Mouse (Mus musculus) T-cell, adult 2 months (primary cell): Measurements from ENCODE around the gene Mrpl38.
A peak's percentile ranks its signal among the peaks of the same experiment; 100 is the strongest.

Experiments
- DNase-seq: peaks from one replicate; pipeline ENCODE4 v3.0.0; 2022; ENCODE audit warnings: low spot score

Gene Mrpl38

DNA sequence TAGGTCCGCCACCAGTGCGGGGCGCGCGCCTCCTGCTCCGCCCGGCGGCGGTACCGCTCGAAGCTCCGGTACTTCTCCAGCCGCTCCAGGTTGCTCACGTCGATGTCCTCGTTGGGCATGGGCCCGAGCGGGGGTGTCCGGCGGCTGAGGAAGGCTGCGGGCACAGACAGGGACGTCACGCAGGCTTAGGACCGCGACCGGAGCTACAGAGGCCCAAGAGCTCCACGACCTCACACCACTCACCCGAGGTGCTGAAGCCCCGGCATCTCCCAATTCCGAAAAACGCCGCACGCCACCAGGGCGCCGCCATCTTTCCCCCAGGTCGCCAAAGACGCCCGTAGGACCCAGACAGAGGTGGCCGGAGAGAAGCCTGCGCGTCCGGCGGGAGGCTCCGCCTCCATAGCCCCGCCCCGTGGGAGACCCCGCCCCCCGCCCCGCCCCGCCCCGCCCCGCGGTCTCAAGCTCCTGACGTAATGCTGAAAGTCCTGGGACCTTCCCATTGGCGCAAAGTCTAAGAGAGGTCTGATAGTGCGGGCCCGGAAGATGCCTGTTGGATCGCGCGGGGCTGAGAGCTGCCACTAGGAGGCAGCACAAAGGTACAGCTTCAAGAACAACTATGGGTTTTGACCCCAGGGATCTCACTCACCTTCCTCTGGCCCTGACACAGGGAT lies at the start of gene Mrpl38:
Gene Mrpl38, minus strand, starts transcription at position 401 of the 671 bp plus-strand sequence.
- DNase-seq: peak; percentile 90

DNA sequence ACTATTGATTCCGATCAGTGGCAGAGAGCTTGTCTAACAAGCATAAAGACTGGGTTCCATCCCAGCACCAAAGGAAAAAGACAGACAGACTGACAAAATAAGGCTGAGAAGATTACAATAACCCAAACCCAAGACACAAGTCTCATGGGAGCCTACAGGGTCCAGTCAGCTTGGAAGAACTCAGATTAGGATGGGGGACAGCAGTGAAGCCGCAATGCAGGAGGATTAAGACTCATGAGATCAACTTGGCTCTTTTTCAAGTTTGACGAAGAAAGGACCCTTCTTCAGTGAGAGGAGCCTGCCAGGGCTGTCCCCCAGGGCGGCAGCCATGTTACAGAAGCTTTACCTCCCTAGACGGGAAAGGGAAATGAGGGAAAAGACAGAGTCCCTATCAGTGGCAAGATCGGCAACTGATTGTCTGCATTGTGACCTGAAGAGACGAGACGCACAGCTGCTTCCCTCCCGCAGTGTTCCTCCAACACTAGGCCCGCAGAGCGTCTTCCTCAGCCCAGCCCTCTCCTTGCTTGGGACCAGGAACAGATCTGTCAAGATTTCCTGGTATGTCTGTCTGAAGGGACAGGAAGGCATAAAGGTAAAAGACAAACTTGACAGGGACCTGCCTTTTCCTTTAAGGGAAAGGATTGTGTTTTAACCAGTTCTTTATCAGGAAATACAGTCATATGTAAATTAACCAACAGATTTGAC lies 48.7 kb upstream of the Mrpl38 start:
- no peak for DNase-seq

DNA sequence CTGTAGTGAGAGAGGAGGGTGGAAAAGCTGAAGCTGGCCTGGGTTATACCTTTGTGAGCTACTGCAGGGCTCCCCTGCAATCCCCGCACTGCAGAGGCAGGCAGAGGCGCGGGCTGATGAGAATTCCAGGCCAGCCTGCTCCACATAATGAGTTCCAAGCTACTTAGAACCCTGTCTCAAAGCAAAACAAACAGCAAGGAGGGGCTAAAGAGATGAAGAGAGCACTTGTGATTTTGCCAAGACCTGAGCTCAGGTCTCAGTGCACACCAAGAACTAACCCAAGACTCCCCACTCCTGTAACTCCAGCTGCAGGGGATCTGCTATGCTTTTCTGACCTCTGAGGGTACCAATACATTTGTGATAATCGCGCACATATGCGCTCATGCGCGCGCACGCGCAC lies 47.7 kb upstream of the Mrpl38 start:
- DNase-seq: no peak

DNA sequence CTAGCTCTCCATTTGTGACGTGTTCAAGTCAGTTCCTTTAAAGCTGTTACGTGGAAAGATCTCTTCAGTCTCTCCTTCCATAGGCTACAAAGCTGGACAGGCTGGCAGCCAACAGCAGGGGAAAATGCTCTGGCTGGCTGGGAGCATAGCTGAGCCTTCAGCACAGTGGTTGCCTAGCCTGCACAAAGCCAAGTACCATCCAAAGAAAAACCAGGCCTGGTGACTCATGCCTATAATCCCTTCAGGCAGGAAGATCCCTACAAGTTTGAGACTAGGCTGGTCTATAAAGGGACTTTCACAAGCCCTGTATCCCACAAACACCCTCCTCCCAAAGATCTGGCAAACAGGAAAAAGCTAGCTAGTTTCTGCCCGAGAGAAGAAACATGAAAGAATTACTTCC lies 47.2 kb upstream of the Mrpl38 start:
- DNase-seq: no peak

DNA sequence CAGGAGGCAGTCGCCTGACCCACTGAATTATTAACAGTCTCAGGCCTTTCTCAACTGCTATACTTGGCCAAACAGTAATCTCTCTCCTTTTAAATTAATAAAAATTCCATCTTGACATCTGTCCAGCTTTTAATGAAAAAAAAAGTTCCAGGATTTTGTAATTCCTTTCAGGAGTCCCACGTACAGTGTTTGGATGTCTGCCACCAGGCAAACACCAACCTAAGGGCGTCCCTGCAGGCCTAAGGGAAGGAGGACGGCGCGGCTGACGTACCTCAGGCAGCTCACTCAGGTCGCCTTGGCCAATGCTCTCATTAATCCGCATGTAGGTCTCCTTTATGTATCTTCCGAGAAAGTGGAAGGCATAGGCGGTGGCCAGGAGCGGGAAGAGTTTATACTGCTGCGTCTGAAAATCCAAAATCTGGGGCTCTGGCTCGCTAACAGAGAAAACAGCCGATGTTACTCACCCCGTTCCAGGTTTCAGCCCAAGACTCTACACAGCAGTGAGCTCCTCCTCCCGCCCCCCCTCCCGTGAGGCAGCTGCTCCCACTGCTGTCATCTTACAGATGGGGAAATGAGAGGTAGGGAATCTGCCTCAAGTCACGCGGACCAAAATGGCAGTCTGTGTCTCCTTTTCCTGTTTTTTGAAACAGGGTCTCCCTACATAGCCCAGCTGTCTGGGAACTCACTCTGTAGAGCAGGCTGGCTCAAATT lies 39.9 kb upstream of the Mrpl38 start:
- DNase-seq: no peak

DNA sequence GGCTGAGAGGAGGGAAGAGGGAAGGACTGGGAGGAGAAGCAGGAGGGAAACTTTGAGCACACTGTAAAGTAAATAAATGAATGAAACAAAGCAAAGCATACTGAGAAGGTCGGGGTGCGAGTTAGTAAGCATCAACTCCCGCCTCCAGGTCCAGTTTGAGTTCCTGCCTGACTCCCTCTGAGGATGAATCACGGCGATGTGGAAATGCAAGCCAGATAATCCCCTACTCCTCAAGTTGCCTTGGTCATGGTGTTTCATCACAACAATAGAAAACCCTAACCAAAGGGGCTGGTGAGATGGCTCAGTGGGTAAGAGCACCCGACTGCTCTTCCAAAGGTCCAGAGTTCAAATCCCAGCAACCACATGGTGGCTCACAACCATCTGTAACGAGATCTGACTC lies 37.3 kb upstream of the Mrpl38 start:
- DNase-seq: no peak

DNA sequence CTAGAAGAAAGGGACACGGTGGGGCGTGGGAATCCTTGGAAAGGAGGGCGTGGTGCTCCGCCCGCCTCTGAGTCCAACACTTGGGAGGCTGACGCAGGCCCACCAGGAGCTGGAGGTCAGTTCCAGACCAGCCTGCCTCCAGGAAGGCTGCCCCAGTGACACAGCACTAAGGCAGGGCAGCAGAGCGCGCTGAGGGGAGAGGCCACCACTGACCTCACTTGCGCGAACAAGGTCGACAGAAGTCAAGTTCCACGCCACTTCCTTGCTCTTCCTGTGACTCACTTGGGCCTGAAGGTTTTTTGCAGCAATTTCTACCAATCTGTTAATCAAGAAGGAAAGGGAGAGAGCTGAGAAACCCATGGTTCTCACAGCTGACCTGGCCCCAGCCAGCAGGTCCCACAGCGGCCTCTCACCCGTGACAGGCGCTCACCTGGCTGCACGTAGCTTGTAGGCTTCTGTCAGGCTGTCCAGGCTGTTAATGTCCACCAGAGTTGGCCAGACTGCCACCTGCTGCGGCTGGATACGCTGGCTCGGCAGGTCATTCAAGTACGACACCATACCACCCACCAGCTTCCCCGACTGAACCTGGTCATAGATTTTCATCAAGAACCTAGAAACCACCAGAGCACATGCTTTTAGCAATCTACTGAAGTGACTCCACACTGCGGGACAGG lies 36.2 kb upstream of the Mrpl38 start:
- DNase-seq: no peak

DNA sequence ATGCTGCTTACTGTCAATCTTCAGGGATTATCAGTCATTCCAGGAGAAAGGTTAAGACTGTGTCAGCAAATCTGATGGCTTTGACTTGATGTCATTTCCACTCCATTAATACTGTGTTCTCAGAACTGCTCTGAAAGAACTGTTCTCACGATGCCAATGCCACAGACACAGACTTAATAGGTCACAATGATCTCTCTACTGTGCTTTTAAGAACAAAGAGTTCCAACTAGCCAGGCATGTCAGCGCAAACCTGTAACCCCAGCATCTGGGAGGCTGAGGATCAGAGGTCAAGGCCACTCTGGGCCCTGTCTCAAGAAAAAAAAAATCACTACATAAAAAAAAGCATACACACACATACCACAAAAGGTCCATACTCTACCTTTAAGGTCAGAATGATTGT lies 33.3 kb upstream of the Mrpl38 start:
- DNase-seq: no peak

DNA sequence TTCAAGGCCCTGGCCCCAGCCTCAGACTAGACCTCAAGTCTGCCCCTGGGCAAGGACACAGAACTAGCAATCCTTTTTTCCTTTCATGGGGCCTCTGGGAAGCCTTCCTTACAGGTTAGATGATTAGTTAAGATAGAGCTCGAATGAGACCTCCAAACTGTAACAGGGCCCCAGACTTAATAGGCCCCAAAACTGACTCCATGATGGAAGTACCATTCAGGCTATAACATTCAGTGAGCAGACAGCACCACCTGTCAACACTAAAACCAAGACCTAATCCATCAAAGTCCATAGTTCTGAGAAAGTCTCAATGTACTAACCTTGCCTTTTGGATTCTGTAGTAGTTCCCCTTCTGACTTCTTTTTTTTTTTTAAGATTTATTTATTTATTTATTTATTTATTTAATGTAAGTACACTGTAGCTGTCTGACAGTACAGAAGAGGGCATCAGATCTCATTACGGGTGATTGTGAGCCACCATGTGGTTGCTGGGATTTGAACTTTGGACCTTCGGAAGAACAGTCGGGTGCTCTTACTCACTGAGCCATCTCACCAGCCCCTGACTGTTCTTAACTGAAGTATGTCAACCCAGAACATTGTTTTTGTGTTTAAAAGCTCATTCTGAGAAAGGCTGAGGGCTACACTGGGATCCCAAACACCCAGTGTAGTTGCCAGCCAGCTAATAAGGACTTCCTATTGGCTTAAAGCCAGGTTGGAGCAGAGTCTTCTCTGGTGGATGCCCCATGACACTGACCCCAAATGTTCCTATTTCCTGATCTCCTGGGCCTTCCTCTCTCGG lies 31.5 kb upstream of the Mrpl38 start:
- no peak for DNase-seq

DNA sequence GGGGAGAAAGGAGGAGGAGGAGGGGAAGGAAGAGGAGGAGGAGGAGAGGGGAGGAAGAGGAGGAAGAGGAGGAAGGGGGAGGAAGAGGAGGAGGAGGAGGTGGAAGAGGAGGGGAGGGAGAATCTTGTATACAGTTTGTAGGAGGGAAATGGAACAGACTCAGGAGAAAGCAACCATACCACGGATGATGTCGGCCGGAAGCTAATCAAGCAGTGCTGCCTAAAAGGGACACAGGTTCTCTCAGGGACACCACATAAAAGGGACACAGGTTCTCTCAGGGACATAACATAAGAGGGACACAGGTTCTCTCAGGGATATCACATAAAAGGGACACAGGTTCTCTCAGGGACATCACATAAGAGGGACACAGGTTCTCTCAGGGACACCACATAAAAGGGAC lies 30.5 kb upstream of the Mrpl38 start:
- no peak for DNase-seq

DNA sequence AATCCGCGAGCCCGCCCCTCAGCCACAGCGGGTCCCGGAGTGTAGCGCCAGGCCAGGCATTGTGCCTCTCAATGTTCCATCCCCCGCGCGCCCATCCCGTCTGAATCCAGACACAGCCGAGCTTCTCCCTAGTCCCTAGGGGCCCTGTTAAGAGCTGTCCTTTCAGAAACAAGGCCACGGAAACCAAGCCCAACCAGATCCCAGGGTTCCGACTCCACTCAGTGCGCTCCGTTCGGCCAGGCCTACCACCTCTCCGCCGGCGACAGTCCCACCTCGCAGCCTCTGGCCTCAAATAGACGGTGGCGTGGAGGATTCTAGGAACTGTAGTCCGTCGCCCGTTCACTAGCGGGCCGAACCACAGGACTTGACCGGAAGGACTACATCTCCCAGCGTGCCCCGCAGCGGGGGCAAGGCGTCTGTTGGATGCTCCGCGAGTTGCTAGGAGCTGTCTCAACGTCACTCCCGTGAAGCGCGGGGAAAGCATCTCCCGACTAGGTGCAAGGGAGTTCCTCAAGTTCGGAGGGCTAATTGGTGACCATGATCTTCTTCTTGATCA lies 29.3 kb upstream of the Mrpl38 start, which contains the start of gene Fbf1:
Gene Fbf1, minus strand, starts transcription at position 283 of the 556 bp plus-strand sequence.
- peak; percentile 91 for DNase-seq

DNA sequence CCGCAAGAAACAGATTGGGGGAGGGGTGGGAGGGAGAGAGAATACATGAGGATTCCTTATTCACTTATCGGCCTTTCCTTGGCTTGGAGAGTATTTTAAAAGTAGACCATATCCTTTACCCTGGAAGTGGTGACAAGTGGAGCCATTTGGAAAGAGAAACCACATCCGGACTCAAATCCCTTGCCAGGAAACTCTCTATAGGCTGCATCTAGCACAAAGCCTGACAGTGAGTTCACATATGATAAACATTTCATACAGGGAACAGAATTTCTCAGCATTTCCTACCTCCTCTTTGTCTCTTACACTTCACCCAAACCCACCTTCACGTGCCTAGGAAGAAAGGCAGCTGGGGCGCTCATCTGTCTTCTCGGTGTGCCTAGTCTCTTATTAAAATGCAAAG lies 28.6 kb upstream of the Mrpl38 start:
- no peak for DNase-seq

DNA sequence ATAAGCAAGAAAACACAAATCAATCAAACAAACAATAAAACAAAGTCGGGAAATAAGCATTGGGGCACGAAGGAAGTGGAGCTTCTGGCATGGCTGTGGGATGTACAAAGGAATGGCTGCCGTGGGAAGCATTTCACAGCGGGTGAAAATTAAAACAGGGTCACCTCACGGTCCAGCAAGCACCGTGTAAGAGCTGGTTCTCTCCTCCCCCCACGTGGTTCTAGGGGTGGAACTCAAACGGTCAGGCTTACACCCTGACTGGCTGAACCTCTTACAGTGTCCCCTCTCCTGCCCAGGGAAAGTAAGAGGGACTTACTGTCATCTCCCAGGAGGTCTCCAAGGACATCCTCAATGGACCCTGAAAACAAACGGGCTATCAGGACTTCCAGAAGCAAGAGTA lies 24.3 kb upstream of the Mrpl38 start:
- no peak for DNase-seq

DNA sequence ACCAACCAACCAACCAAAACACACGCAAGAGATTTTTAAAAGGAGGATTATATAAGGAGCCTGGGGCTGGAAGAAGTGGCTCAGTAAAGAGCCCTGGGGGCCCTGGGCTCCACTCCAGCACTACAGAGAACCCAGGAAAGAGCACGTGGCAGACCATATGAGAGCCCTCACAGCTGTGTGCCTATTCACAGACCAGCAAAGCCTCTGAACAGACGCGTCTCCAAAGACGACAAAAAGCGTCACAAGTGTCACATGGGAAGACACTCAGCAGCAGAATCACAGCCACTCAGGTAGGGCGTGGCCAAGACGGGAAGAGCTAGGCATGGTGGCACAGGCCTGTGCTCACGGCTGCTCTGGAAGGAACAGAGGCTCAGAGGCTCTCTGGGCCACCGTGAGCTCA lies 23.5 kb upstream of the Mrpl38 start:
- DNase-seq: no peak

DNA sequence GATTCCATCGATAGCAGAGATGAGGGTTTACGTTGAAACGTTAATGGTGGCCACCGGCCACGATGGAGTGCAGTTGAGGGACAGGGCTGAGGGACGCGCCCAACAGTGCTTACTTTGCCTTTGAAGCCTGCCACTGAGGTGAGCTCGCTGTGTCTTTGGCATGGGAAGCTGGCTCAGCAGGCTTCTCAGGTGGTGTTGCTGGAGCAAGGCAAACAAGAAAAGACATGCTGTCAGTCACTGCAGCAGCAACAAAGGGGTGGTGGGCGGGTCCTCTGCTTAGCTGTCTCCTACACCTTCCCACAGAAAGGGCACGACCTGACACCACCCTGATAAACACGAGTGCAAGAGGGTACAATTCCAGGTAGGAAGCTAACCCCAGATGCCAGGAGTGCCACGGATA lies 22.6 kb upstream of the Mrpl38 start:
- DNase-seq: no peak

DNA sequence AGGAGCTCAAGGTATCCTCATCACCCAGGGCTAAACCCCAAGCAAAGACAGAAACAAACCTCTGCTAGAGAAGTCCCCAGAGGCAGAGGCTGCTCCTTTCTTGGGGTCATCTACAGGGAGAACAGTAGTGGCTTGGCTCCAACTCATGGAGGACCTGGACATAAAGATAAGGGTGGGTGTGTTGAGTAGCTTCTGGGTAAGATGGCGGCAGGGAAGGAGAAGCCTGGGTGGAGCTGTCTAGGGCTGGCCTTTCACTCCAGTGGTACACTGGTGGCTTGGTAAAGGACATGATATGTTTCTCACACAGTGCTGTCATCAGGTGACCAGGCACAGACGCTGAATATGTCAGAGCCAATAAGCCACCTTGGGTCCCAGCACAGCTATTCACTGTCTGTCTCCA lies 12.3 kb upstream of the Mrpl38 start:
- DNase-seq: no peak

DNA sequence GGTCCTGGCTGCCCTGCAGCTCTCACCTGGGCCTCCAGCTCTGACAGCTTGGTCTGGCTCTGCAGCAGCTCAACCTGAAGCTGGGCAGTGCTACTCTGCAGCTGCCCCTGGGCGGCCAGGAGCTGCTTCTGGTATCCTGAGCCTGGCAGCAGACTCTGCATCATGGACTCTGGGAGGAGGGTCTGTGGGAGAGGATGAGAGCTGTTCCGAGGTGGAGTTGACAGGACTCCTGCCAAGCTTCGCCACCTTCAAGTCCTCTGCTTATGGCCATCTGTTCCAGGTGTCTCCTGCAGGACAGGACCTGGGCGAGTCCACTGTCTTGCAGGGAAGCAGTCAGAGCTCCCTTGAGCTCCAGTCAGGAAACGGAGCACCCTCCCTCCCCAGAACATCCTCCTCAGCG lies 10.7 kb upstream of the Mrpl38 start:
- DNase-seq: no peak

DNA sequence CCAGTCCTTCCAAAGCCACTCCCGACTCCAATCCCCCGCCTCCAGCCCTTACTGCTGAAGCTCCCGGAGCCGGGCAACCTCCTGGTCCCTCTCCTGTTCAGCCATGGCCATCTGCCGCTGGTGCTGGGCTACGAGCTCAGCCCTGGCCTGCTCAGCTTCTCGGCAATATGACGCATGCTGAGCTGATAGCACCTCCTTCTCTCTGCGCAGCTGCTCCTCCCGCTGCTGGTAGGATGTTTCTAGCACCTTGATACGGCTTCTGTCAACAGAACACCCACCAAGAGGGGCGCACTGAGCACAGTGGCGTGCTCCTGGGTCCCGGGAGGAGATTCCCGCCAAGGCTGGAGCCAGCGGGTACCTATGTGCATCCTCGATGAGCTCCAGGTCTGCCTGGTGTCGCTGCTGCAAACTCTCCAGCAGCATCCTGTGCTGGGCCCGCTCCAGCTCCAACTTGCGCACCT lies 10.1 kb upstream of the Mrpl38 start:
- no peak for DNase-seq

DNA sequence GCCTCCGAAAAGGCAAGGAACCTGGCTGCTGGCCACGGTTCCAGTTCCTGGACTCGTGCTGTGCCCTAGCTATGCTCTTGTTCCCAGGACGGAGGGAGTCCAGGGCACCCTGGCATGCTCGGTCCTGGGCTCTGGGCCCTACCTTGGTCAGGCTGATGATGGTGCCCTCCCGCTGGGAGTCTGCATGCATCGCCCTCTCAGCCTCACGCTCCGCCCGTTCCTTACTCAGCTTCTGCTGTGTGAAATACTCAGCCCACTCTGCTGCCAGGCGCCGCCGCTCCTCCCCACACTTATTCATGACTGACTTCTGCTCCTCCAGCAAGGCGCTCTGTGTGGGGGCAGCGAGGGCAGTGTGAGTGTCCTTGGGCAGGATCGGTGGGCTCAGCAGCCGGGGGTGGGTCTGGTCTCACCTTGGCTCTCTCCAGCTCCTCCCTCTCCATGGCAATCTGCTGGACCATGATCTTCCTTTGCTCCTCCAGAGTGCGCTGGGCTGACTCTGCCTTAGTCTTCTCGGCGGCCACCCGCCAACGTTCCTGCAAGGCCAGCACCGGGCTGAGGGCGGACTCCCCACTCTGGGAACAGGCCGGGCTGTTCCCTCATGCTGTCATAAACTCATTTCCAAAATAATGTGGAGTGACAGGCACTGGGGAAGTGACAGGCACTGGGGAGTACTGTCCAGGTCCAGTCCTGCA lies 7.8 kb upstream of the Mrpl38 start:
- no peak for DNase-seq

DNA sequence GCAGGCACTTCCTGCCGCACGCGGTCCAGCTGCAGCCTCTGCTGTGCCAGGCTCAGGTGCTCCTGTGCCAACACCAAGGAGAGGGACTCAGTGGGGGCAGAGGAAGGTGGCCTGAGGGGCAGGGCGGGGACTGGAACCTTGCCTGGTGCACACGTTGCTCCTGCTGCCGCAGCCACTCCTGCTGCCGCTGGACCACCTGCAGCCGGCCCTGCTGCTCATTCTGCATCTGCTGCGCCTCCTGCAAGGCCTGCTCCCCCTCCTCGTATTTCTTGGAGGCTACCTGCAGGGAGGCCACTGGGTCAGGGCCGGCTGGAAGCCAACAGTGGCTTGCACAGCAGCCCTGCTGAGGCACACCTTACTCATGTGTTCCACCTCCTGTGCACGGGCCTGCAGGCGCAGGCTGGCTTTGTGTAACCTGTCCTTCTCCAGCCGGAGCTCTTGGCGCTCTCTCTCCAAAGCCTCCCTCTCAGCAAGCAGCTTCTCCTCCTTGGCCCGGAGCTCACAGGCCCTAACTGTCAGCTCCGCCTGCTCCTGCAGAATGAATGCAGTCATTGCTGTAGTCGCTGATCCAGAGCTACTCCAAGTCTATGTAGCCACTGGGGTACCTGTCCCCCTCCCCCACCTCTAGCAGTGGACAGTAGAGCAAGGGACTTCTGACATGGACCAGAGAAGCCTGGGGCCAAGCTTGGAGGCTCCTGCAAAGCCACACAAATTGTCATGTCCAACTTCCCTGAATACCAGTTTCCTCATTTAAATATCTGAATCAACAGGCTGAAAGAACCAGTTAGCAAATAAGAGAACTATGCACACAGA lies 7.0 kb upstream of the Mrpl38 start:
- no peak for DNase-seq
